Mouse (Mus musculus) regulatory T cell (primary cell): Measurements from ENCODE around the gene Esyt3.

ENCODE experiments used
- in situ Hi-C: fragments of 300-600 bp; cut with MboI, MseI; formaldehyde crosslinking; loops from one replicate; pipeline ENCODE4 v1.15.1; 2025; ENCODE audit warnings: high pct_unique_total_duplicates

Esyt3 gene

DNA sequence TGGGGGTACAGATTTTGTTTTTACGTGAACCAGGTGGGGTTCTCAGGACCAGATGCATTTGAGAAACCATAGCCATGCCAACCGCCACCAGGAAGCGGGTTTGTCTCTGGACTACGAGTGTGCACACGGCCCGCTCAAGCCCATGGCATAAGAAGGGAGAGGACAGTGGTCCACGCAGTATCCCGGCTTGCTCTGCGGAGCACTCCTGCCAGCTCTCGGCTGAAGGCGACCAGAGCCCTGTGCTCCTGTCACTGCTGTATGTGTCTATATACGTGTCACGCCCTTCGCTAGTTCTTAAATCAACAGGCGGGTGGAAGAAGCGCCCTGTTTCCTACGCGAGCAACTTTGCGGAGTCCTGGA is 816 bp downstream of the Esyt3 start:
- in situ Hi-C loops: loop anchor here (25.0 kb wide), 1 partner anchor 720 kb away; no protein-coding TSS in a partner anchor

DNA sequence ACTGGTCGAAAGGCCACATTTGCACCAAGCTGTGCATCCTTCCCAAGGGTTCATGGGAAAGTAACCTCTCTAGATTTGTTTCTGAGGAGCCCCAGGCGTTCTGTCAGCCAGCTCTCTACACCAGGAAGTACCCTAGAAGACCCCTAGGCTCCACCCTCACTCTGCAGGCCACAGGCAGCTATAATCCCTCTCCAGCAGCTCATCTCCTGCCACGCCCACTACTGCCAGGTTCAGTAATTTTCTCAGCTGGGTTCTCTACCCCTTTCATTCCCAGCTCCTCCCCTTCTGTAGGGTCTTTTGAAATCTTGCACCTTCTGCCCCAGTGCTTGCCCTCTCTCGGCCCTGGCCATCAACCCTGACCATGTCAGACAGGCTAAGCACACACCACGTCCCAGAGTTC is 2.4 kb downstream of the Esyt3 start:
- in situ Hi-C loops: loop anchor here (25.0 kb wide), 1 partner anchor 719 kb away; no protein-coding TSS in a partner anchor

DNA sequence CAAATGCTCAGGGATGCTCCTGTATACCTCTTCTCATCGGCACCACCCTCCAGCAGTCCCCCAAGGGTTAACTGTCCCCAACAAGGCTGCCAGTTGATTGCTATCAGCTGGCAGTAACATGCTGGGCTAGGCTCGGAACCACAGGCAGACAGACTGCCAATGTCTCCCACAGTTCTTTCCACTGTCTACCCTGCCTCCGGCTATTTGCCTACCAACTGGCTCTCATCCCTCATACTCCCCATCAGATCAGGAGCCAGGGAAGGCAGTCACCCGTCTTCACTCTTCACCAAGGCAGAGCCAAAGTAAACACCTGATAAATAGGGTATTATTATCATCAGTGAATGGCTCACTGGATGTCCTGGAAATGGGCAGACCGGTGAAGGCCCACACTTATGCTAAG is 3.6 kb downstream of the Esyt3 start:
- in situ Hi-C loops: loop anchor here (25.0 kb wide), 1 partner anchor 717 kb away; no protein-coding TSS in a partner anchor

DNA sequence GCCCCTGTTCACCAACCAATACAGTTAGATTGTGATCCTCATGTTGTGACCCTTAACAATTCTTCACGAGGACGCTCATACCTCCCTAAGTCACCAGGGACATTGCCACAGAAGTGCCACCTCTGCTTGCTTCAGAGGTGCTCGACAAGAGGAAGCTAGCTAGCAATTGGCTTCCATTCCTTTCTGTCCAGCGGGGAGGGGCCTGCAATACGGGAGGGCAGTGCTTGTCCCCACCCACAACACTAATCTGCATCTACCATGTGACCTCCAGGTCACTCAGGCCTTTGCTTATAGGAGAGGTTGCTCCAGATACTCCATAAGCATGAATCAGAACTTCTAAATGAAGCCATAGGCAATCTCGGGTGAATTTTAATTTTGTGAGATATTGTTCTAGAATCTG is 5.0 kb downstream of the Esyt3 start:
- in situ Hi-C loops: loop anchor here (25.0 kb wide), 1 partner anchor 716 kb away; no protein-coding TSS in a partner anchor

DNA sequence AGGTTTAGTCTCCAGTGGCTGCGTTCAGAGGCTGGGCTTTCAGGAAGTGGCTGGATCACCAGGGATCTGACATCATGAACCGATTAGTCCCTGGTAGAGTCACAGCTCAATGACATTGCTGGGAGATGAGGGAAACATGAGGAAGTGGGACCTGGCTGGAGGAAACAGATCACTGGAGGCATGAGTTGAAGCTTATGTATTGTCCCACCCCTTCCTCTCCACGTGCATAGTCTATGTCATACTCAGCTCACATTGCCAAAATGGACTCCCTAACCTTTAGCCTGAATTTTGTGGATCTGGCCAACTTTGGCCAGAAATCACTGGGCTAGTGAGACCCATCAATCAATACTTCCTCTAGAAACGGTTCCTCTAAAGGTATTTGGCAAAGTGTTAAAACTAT is 5.4 kb downstream of the Esyt3 start:
- in situ Hi-C loops: loop anchor here (25.0 kb wide), 1 partner anchor 716 kb away; no protein-coding TSS in a partner anchor

DNA sequence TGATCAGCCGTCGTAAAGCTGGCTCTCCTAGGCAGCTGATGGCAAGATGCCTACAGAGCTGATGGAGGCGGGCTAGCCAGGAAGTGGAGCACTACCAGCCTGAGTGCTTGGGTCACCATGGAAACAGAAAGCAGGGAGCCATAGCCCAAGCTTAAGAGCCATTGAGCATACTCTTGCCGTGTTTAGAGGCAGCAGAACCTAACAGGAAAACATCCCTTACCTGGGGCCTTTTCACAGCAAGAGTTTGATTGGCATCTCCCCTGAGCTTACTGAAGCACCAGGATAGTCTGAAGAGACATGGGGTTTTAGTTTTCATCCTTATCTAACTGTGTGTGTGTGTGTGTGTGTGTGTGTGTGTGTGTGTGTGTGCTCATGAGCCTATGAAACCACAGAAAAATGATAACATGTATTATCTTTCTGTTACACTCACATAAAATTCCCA is 13.0 kb downstream of the Esyt3 start:
- in situ Hi-C loops: no loop called here

DNA sequence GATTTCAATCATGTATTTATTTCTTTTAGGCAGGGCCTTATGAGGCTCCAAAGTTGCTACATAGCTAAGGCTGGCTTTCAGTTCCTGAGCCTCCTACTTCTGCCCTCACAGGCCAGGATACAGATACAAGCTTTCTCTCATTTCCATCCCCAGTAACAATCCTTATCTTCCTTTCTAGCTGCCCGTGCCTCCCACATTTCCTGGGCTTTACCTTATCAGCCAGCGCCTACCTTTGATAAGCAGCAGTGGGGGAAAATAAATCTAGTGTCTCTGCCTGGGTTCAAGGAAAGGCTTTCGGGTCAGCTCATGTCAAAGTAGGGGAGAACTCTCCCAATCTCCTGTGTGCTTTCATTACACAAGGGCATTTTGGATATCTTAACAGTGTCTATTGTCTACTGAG is 16.8 kb downstream of the Esyt3 start:
- in situ Hi-C loops: no loop called here

DNA sequence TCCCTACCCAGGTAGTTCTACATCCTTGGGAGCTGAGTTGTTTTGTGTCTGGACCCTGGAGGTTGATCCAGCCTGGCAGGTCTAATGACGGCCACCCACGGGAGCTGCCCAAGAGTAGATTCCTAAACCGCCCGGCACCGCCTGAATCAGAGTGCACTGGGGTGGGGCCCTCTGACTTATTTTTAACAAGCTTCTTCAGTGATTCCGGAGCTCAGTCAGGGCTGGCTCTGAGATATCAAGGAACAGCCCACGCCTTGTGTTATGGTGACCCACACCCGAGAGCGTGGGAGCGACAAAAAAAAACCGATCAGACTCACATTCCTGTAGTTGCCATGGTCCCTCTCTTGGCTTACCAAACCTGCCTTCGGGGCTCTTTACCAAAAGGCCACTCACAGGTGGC is 18.2 kb downstream of the Esyt3 start:
- in situ Hi-C loops: no loop called here

DNA sequence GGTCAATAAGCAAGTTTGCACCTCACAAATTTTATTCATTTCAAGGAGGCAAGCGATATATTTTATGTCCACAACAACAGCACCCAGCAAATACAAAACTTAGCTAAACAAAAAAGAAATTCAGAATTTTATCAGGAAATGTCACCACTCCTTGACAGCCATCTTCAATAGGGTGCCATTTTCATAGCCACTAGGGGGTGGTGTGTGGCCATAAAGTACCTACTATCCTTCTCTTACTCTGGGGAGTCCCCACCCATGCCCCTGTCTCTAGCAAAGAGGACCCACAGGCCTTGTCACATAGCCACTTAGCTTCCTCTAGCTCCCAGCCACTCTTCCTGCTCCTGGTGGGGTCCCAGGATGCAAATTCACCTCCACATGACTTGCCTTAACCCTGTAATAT is 19.2 kb downstream of the Esyt3 start:
- in situ Hi-C loops: no loop called here

DNA sequence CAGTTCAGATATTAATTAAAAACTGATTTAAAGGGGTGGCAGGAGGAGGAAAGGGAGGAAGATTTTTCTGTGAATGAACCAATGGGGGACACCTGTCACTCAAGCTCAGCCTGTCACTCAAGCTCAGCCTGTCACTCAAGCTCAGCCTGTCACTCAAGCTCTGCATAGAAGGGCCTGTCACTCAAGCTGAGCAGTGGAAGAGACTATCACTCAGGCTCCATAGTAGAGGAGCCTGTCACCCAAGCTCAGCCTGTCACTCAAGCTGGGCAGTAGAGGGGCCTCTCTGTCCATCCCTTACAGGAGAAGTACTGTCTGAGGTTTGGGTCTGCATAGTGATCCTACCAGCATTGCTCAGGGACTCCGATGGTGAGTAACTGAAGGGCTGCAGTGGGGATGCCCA is 20.1 kb downstream of the Esyt3 start:
- in situ Hi-C loops: no loop called here

DNA sequence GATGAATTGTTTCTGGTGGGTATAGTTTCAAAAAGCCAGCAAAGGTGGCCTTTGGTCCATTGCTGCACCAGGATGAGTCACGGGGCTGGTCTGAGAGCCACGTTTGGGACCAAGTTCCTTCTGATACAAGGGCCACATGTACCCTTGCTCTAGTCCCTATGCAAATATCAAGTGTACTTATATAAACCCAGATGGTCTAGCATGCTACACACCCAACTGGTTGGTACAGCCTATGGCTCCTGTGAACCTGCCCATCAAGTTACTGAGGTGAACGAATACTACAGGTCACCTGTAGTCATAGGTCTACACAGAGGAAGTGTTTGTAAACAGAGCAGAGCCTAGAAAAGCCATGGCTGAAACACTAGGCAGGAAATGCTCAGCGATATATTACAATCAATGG is 21.8 kb downstream of the Esyt3 start:
- in situ Hi-C loops: no loop called here

DNA sequence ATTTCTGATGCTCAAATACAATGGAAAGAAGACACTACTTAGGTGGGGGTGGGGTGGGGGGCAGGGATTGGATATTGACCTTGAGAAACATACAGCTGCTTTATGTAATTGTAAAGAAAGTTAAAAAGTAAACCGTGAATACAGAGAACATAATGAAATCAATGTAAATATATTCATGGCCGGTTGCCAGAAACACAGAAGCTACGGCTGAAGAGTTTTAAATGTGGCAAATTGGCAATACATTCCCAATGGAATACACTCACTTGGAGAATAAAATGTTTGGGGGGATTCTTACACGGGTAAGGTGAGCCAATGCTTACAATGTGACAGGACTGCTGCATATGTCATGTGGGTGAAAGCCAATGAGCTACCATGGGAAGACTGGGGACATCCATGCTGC is 31.5 kb downstream of the Esyt3 start:
- in situ Hi-C loops: loop anchor here (5.0 kb wide), 1 partner anchor 40 kb away; no protein-coding TSS in a partner anchor

DNA sequence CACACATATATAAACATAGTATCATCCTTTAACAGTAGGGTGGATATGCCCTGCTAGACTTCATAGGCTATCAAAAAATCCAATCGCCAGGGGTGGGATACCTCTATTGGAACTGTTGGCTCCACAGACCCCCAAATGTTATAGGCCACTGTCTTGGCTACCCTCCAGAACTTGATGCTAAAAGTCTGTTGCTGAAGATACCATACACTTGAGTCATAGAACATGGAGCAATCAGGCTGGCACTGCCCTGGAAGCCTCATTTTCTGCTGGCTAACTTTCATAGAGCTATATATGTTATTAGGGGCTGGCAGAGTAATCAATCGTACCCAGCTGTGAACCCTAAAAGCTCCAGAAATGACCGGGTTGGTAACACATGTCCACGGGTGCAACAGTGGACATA is 32.4 kb downstream of the Esyt3 start:
- in situ Hi-C loops: loop anchor here (5.0 kb wide), 1 partner anchor 39 kb away; no protein-coding TSS in a partner anchor

DNA sequence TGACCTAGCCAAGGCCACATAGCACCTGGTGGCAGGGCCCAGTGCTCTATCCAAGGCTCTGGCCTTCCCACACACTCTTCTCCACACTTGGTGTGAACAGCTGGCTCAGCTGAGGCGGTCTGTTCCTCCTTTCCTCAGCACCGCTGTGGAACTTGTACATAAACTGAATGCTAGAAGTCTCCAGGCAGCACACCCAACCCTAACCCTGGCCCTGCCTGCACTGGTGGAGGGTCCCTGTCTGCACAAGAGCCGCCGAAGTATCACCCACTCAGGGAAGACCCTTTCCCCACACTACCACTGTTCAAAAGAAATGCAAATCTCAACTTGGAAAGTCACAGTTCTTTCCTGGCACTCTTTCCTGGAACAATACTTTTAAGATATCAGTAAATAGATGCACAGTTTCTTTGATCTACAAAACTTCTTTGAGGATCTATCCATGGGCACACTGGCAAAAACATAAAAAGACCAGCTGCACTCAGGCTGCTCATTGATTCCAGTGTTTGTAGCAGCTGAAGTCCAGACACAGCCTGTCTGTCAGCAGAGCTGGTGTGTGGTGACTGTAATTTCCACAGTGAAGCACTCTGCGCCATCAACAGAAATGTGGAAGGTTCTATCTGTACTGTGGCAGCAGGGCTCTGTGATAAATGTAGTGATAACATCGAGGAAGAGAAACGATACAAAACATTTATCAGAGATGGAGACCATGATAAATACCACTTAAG is 33.0 kb downstream of the Esyt3 start:
- in situ Hi-C loops: loop anchor here (5.0 kb wide), 1 partner anchor 38 kb away; no protein-coding TSS in a partner anchor

DNA sequence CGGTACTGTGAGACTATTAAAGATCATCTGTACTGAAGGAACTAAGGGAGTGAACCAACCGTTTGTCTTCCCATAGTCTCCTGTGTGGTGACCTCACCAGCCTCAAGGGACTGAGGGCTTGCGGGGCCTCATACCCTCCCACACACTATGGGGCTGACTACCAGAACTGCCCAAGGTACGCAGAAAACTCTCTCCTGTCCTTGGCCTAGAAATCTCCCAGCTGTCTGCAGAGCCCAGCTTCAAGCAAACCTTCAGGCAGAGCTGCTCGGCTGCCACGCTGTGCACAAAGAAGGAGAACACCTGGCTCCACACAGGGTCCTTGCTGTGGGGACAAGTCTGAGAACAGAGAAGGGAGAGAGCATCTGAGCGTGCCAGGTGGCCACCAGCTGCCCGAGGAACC is 38.4 kb downstream of the Esyt3 start:
- in situ Hi-C loops: no loop called here

DNA sequence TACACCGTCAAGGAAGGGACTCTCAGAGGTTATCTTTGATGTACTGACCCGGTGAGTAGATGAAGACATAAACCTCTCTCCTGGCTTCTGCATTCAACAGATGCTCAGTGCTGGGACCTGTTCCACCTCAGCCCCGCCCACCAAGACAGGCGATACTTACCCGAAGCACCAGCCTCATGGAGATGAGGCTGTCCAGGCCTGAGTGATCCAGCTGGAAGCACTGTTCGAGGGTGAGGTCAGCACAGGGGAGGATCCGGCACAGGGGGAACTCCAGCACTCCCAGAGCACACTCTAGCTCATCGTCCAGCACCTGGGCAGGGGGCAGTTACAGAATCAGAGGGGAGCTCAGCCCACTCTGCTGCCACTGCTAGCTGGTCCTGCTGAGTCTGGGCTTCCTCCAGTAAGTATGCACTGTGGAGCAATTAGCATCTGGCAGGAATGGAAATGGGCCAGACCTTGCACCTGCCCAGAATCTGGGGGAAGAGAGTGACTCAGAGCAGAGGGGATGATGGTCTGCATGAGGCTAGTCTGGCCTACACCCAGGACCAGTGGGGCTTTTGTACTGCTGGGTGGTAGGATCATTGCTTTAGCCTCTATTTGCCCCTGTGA is 38.9 kb downstream of the Esyt3 start:
- in situ Hi-C loops: no loop called here

DNA sequence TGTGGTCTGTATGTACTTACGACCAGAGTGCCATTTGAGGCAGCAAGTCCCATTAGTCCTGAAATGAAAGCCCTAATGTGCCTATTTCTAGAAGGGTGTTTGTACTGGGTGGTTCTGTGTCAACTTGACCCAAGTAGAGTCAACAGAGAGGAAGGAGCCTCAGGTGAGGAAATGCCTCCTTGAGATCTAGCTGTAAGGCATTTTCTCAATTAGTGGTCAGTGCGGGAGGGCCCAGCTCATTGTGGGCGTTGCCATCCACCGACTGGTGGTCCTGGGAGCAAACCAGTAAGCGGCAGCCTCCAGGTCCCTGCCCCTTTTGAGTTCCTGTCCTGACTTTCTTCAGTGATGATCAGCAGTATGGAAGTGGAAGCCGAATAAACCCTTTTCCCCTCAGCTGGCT is 52.1 kb downstream of the Esyt3 start:
- in situ Hi-C loops: no loop called here

DNA sequence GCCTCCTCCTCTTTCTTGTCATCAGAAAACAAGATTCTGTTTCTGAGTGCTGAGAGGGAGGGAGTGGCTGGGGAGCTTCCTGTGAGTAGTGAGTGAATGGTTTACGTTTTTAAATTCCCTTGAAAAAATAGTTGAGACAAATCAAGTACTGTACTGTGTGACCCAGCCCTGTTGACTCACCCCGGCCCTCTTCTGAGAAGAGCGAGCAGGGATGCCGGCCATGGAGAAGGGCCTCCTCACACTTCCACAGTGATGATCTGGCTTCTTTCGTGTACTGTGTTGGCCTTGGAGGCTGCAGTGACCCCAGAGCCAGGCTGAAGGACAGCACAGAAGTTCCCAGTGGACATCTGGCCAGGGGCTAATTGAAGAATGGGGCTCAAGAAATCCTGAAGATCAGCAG is 54.1 kb downstream of the Esyt3 start:
- in situ Hi-C loops: no loop called here
